Mouse (Mus musculus) MEL (cell line): Measurements from ENCODE around the gene Prdm16. TPM values are rescaled to one million over a fixed set of nuclear protein-coding genes. Genes with fewer than 3 reads are reported as not detected.

Experiments used
- DNase-seq: peaks from one replicate; pipeline ENCODE4 v3.0.0; 2011; ENCODE audit warnings: low read depth, low spot score
- H3K27ac ChIP-seq: 2 replicates; pipeline ENCODE4 v1.5.1; 2012; ENCODE audit warnings: low read depth, mild to moderate bottlenecking, control low read depth, low read length, moderate library complexity; ENCODE audit not compliant: control insufficient read depth
- H3K27me3 ChIP-seq, 2 experiments: fragments of 150-350 bp in 1 of 2; sonication (generic) in 1 of 2; 2 replicates each; pipeline ENCODE4 v1.6.1; 2012; ENCODE audit warnings: low read length in 2 of 2, mild to moderate bottlenecking in 2 of 2, improper control_type of control experiment in 1 of 2, moderate library complexity in 1 of 2; ENCODE audit not compliant: insufficient read depth in 2 of 2, control insufficient read depth in 1 of 2
- H3K36me3 ChIP-seq, 2 experiments: 2 replicates each; pipeline ENCODE4 v1.6.1; 2012 to 2014; ENCODE audit warnings: low read length in 2 of 2, improper control_type of control experiment in 1 of 2, inconsistent platforms in 1 of 2, mild to moderate bottlenecking in 1 of 2; ENCODE audit not compliant: insufficient read depth in 2 of 2, control insufficient read depth in 1 of 2
- H3K4me1 ChIP-seq, 2 experiments: fragments of 150-350 bp in 1 of 2; sonication (generic) in 1 of 2; 2 replicates each; pipeline ENCODE4 v1.6.1; 2012; ENCODE audit warnings: low read length in 2 of 2, improper control_type of control experiment in 1 of 2, mild to moderate bottlenecking in 1 of 2; ENCODE audit not compliant: insufficient read depth in 2 of 2, control insufficient read depth in 1 of 2
- H3K4me3 ChIP-seq, 2 experiments: fragments of 150-350 bp in 1 of 2; sonication (generic) in 1 of 2; 2 replicates each; pipeline ENCODE4 v1.5.1; 2012; ENCODE audit warnings: low read depth in 2 of 2, low read length in 2 of 2, mild to moderate bottlenecking in 2 of 2, moderate library complexity in 2 of 2, control low read depth in 1 of 2, improper control_type of control experiment in 1 of 2; ENCODE audit not compliant: control insufficient read depth in 1 of 2, insufficient read depth in 1 of 2
- H3K79me2 ChIP-seq: 2 replicates; pipeline ENCODE4 v1.6.1; 2012; ENCODE audit warnings: mild to moderate bottlenecking, low read length, moderate library complexity; ENCODE audit not compliant: control insufficient read depth, poor library complexity, insufficient read depth
- H3K9ac ChIP-seq: 2 replicates; pipeline ENCODE4 v1.6.1; 2012; ENCODE audit warnings: low read depth, mild to moderate bottlenecking, control low read depth, low read length, moderate library complexity; ENCODE audit not compliant: control insufficient read depth, poor library complexity, severe bottlenecking
- H3K9me3 ChIP-seq: fragments of 150-350 bp; sonication (generic); replicated peaks from 2 replicates; pipeline ENCODE4 v1.6.1; 2012; ENCODE audit warnings: mild to moderate bottlenecking, low read length, improper control_type of control experiment, moderate library complexity; ENCODE audit not compliant: insufficient read depth
- BHLHE40 ChIP-seq: IDR thresholded peaks from 2 replicates; pipeline ENCODE4 v1.6.1; 2012; ENCODE audit warnings: low read depth, mild to moderate bottlenecking, inconsistent platforms, low read length, improper control_type of control experiment, borderline replicate concordance
- CHD1 ChIP-seq: IDR thresholded peaks from 2 replicates; pipeline ENCODE4 v1.6.1; 2012; ENCODE audit warnings: low read depth, mild to moderate bottlenecking, inconsistent platforms, low read length, improper control_type of control experiment
- E2F4 ChIP-seq: IDR thresholded peaks from 2 replicates; pipeline ENCODE4 v1.6.1; 2011; ENCODE audit warnings: low read depth, low read length, improper control_type of control experiment, borderline replicate concordance
- ELF1 ChIP-seq: IDR thresholded peaks from 2 replicates; pipeline ENCODE4 v1.6.1; 2014; ENCODE audit warnings: low read depth, mild to moderate bottlenecking, inconsistent platforms, low read length, improper control_type of control experiment, moderate library complexity
- EP300 ChIP-seq, 2 experiments: IDR thresholded peaks; 2 replicates each; pipeline ENCODE4 v1.6.1; 2011; ENCODE audit warnings: improper control_type of control experiment in 2 of 2, low read length in 2 of 2, low read depth in 1 of 2, mild to moderate bottlenecking in 1 of 2
- ETS1 ChIP-seq: IDR thresholded peaks from 2 replicates; pipeline ENCODE4 v1.6.1; 2012; ENCODE audit warnings: low read depth, mild to moderate bottlenecking, inconsistent platforms, low read length, improper control_type of control experiment, moderate library complexity
- GATA1 ChIP-seq: IDR thresholded peaks from 2 replicates; pipeline ENCODE4 v1.6.1; 2011; ENCODE audit warnings: low read depth, low read length, improper control_type of control experiment
- HCFC1 ChIP-seq: IDR thresholded peaks from 2 replicates; pipeline ENCODE4 v1.6.1; 2012; ENCODE audit warnings: low read depth, mild to moderate bottlenecking, inconsistent platforms, low read length, improper control_type of control experiment, moderate library complexity
- MAFK ChIP-seq: IDR thresholded peaks from 2 replicates; pipeline ENCODE4 v1.6.1; 2011; ENCODE audit warnings: low read depth, mild to moderate bottlenecking, low read length, improper control_type of control experiment, borderline replicate concordance
- MAZ ChIP-seq: IDR thresholded peaks from 2 replicates; pipeline ENCODE4 v1.6.1; 2012; ENCODE audit warnings: low read depth, mild to moderate bottlenecking, inconsistent platforms, low read length, improper control_type of control experiment
- MEF2A ChIP-seq: IDR thresholded peaks from 2 replicates; pipeline ENCODE4 v1.6.1; 2014; ENCODE audit warnings: low read depth, mild to moderate bottlenecking, inconsistent platforms, low read length, improper control_type of control experiment; ENCODE audit not compliant: poor library complexity, insufficient replicate concordance, severe bottlenecking; ENCODE audit errors: extremely low read depth
- MYB ChIP-seq: IDR thresholded peaks from 2 replicates; pipeline ENCODE4 v1.6.1; 2011; ENCODE audit warnings: mild to moderate bottlenecking, low read depth, low read length, improper control_type of control experiment
- MYC ChIP-seq: IDR thresholded peaks from 2 replicates; pipeline ENCODE4 v1.6.1; 2011; ENCODE audit warnings: low read depth, mild to moderate bottlenecking, low read length, improper control_type of control experiment, moderate library complexity
- NELFE ChIP-seq: IDR thresholded peaks from 2 replicates; pipeline ENCODE4 v1.6.1; 2011; ENCODE audit warnings: low read depth, low read length, improper control_type of control experiment
- POLR2A ChIP-seq, 2 experiments: IDR thresholded peaks; 2 replicates each; pipeline ENCODE4 v1.6.1; 2011 to 2012; ENCODE audit warnings: low read length in 2 of 2, mild to moderate bottlenecking in 2 of 2, control low read depth in 1 of 2, improper control_type of control experiment in 1 of 2, low read depth in 1 of 2, moderate library complexity in 1 of 2; ENCODE audit not compliant: control insufficient read depth in 1 of 2, insufficient read depth in 1 of 2, poor library complexity in 1 of 2
- SIN3A ChIP-seq: IDR thresholded peaks from 2 replicates; pipeline ENCODE4 v1.6.1; 2012; ENCODE audit warnings: low read length, improper control_type of control experiment, inconsistent platforms
- SMC3 ChIP-seq: IDR thresholded peaks from 2 replicates; pipeline ENCODE4 v1.6.1; 2011; ENCODE audit warnings: low read depth, low read length, improper control_type of control experiment
- TBP ChIP-seq: IDR thresholded peaks from 2 replicates; pipeline ENCODE4 v1.8.0; 2011; ENCODE audit warnings: low read depth, low read length, improper control_type of control experiment
- USF1 ChIP-seq: IDR thresholded peaks from 2 replicates; pipeline ENCODE4 v1.6.1; 2014; ENCODE audit warnings: low read depth, mild to moderate bottlenecking, inconsistent platforms, low read length, improper control_type of control experiment, moderate library complexity
- USF2 ChIP-seq, 2 experiments: IDR thresholded peaks; 2 replicates each; pipeline ENCODE4 v1.6.1; 2011 to 2012; ENCODE audit warnings: improper control_type of control experiment in 2 of 2, low read length in 2 of 2, borderline replicate concordance in 1 of 2, inconsistent platforms in 1 of 2, low read depth in 1 of 2, mild to moderate bottlenecking in 1 of 2; ENCODE audit not compliant: insufficient read depth in 1 of 2
- ZMIZ1 ChIP-seq: IDR thresholded peaks from 2 replicates; pipeline ENCODE4 v1.6.1; 2012; ENCODE audit warnings: low read depth, mild to moderate bottlenecking, inconsistent platforms, low read length, improper control_type of control experiment, moderate library complexity
- ZNF384 ChIP-seq: IDR thresholded peaks from 2 replicates; pipeline ENCODE4 v1.6.1; 2012; ENCODE audit warnings: low read depth, mild to moderate bottlenecking, inconsistent platforms, low read length, improper control_type of control experiment
- polyA plus RNA-seq, 2 experiments: library from polyadenylated mRNA; stranded (reverse) in 1 of 2; unstranded in 1 of 2; fragments of >175 nt in 1 of 2; fragments of >200 nt in 1 of 2; gene quantifications; 2 replicates each; pipeline versions ENCODE4 v1.2.1 to v1.2.4; 2012; ENCODE audit warnings: low replicate concordance in 2 of 2, low read depth in 1 of 2; ENCODE audit not compliant: insufficient read length in 2 of 2, insufficient read depth in 1 of 2, missing spikeins in 1 of 2
- total RNA-seq: library from RNA; depleted of rRNA; stranded (reverse); fragments of 300-350 nt; gene quantifications from 2 replicates; pipeline ENCODE4 v1.2.3, GENCODE M21; 2012

Prdm16 gene
- total and polyA plus RNA-seq, 3 experiments: not detected

- Histone ChIP-seq H3K4me1 (no peaks in the 10 kb centered on the region), H3K27ac (no peak overlapping the region), H3K36me3 (no peaks in the 10 kb centered on the region), H3K79me2 (no peaks in the 10 kb centered on the region), H3K27me3 (no peaks in the 10 kb centered on the region), H3K4me3 (no peak overlapping the region), H3K9me3 (no peaks in the 10 kb centered on the region), H3K9ac (no peak overlapping the region)
- DNase-seq: no peak
- no peak for TF ChIP-seq E2F4
- no peak for TF ChIP-seq ELF1
- no peak for TF ChIP-seq EP300 (IDR thresholded peaks at IDR 0.05; ENCODE audit: low read depth in 1 of 2, low read length in 2 of 2)
- no peak for TF ChIP-seq CHD1
- no peak for TF ChIP-seq ZMIZ1
- no peak for TF ChIP-seq MEF2A
- no peak for TF ChIP-seq SMC3
- no peak for TF ChIP-seq TBP
- TF ChIP-seq ZNF384: no peak
- TF ChIP-seq POLR2A (IDR thresholded peaks at IDR 0.05; ENCODE audit: control insufficient read depth in 1 of 2, insufficient read depth in 1 of 2, low read depth in 1 of 2, low read length in 2 of 2, poor library complexity in 1 of 2): no peak
- no peak for TF ChIP-seq HCFC1
- TF ChIP-seq SIN3A: no peak
- TF ChIP-seq USF1: no peak
These were observed 50.9 kb downstream of the Prdm16 start for GRCm38 (mm10) chr4:154585779-154586178.

GRCm38 (mm10) chr4:154583712-154584111 lies 53.0 kb downstream of the Prdm16 start:
- DNase-seq: no peak
- no peak overlapping the region for H3K4me3 ChIP-seq
- H3K4me1 ChIP-seq: no peaks in the 10 kb centered on the region
- no peaks in the 10 kb centered on the region for H3K27me3 ChIP-seq
- TF ChIP-seq GATA1: no peak
- no peak for TF ChIP-seq ETS1
- no peak for TF ChIP-seq POLR2A (IDR thresholded peaks at IDR 0.05; ENCODE audit: control insufficient read depth in 1 of 2, insufficient read depth in 1 of 2, low read depth in 1 of 2, low read length in 2 of 2, poor library complexity in 1 of 2)
- TF ChIP-seq SMC3: no peak
- TF ChIP-seq MYB: no peak
- no peak for TF ChIP-seq MAZ
- TF ChIP-seq E2F4: no peak
- no peak for TF ChIP-seq MAFK
- no peak for TF ChIP-seq USF2 (IDR thresholded peaks at IDR 0.05; ENCODE audit: borderline replicate concordance in 1 of 2, insufficient read depth in 1 of 2, low read depth in 1 of 2, low read length in 2 of 2)
- no peak for TF ChIP-seq NELFE
- no peak for TF ChIP-seq MYC
- no peak for TF ChIP-seq BHLHE40
- no peak for TF ChIP-seq CHD1
- H3K9ac ChIP-seq: no peak overlapping the region
- H3K36me3 ChIP-seq: no peaks in the 10 kb centered on the region
- H3K79me2 ChIP-seq: no peaks in the 10 kb centered on the region
- no peak overlapping the region for H3K27ac ChIP-seq
- no peaks in the 10 kb centered on the region for H3K9me3 ChIP-seq
